Mouse (Mus musculus): ENCODE results near the gene Gm49450.

DNA sequence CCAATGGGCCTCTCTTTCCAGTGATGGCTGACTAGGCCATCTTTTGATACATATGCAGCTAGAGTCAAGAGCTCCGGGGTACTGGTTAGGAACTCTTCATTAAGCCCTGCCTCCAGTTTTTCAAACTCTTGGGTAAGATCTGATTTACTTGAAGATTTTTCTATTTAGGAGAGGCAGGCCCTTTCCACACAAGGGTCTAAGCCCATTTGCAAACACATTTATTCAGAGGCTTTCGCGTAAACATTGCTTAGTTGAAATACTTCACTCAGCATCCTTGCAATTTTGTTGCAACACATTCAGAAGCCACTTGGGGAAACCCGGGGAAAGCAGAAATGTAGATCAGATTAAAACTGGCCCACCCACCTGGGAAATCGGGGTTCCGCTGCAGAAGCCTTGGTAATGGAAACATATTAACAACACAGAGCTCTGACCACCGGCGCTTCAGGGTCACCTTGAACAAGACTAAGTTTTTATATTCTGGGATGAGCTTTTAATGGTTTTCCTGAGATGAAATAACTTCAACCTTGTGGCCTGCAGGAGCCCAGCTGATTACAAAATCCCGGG, 41.7 kb upstream of the Gm49450 start:
- no peak for TF ChIP-seq POLR2A (IDR thresholded peaks at IDR 0.05; ENCODE audit: borderline replicate concordance, low read depth, low read length)
- TF ChIP-seq CTCF (IDR thresholded peaks at IDR 0.05; ENCODE audit: low read depth, low read length): no peak
